Mouse (Mus musculus) forebrain, embryonic 10.5 days (tissue): ENCODE data around the gene Klhl30. TPM values are rescaled to one million over a fixed set of nuclear protein-coding genes. Genes with fewer than 3 reads are reported as not detected.
A peak's percentile ranks its signal among the peaks of the same experiment; 100 is the strongest.

Source experiments
- DNase-seq: peaks from one replicate; pipeline ENCODE4 v3.0.0-alpha.2; 2017; ENCODE audit warnings: low spot score; ENCODE audit errors: extremely low spot score
- H3K27ac ChIP-seq: fragments of 300-500 bp; sonication (generic); 2 replicates; pipeline ENCODE4 v1.5.1; 2016; ENCODE audit warnings: mild to moderate bottlenecking
- H3K27me3 ChIP-seq: fragments of 300-500 bp; sonication (generic); 2 replicates; pipeline ENCODE4 v1.6.1; 2016; ENCODE audit warnings: mild to moderate bottlenecking; ENCODE audit not compliant: poor library complexity, severe bottlenecking
- H3K36me3 ChIP-seq: fragments of 300-500 bp; sonication (generic); replicated peaks from 2 replicates; pipeline ENCODE4 v1.6.1; 2016; ENCODE audit warnings: mild to moderate bottlenecking, moderate library complexity
- H3K4me1 ChIP-seq: fragments of 300-500 bp; sonication (generic); 2 replicates; pipeline ENCODE4 v1.6.1; 2016
- H3K4me3 ChIP-seq: fragments of 300-500 bp; sonication (generic); 2 replicates; pipeline ENCODE4 v1.5.1; 2016; ENCODE audit warnings: mild to moderate bottlenecking, moderate library complexity
- H3K9me3 ChIP-seq: fragments of 300-500 bp; sonication (generic); 2 replicates; pipeline ENCODE4 v1.6.1; 2016; ENCODE audit warnings: mild to moderate bottlenecking, moderate library complexity
- WGBS: fragments of 180-500 bp; shearing (Covaris S2); methylation state at CpG from one replicate; pipeline ENCODE4 v1.1.7; 2016; 5-methylcytosine and 5-hydroxymethylcytosine counted together
- polyA plus RNA-seq: library from polyadenylated mRNA; unstranded; fragments of >200 nt; fragmentation: Nextera tagmentation; extraction: Ambion mirVana; gene quantifications from 2 replicates; pipeline ENCODE4 v1.2.1, GENCODE M21; 2016

Gene Klhl30
- polyA plus RNA-seq, 1 experiment from 2014 or later = 0.11 TPM

DNA sequence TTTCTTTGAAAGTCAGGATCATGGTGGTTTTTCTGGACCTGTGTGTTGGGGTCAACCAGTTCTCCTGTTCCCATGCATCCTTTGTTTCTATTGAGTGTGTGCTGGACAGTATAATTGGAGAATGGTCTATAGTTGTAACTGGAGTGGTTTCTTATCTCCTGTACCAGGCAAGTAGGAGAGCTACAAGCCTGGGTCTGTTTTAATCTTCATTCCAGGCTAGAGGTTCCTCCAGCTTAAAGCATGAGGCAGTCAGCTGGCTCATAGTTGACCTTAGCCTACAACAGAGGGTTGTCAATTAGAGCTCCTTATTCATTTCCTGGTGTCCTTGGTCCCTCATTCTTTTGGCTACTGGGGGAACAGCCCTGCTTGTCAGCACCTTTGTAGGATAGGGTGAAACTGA is 17.2 kb upstream of the Klhl30 start:
- DNase-seq = no peak
- no peaks in the 10 kb centered on the region for H3K9me3 ChIP-seq
- H3K27ac ChIP-seq = no peak overlapping the region
- H3K27me3 ChIP-seq = no peaks in the 10 kb centered on the region
- no peak overlapping the region for H3K4me3 ChIP-seq
- peaks cover 6% of the 10 kb centered on the region; the same call in 1 of the 2 replicates for H3K4me1 ChIP-seq
- no peaks in the 10 kb centered on the region for H3K36me3 ChIP-seq

DNA sequence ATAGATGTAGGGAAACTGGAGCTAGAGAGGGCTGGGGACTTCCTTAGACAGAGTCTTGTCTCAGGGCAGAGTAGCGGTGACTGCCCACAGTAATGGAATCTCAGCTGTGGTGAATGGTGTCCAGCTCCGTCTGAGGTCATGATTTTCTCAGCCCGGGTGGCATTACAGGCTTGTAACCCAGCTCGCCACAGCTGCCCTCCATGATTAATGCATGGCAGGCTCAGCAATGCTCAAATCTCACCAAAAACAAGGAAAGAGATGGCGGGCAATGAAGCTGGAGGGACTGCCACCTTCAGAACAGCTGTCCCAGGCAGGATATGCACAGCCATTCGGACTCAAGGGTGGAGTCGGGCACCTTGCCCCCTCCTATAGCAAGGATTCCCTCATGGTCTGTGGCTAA is 13.5 kb upstream of the Klhl30 start:
- 88% methylated on average over 7 of the region's 7 CpGs for WGBS
- no peaks in the 10 kb centered on the region for H3K36me3 ChIP-seq
- no peak overlapping the region for H3K27ac ChIP-seq
- no peaks in the 10 kb centered on the region for H3K9me3 ChIP-seq
- H3K4me3 ChIP-seq = no peak overlapping the region
- peaks cover 12% of the 10 kb centered on the region for H3K27me3 ChIP-seq
- peaks cover 9% of the 10 kb centered on the region; the same call in 1 of the 2 replicates for H3K4me1 ChIP-seq
- DNase-seq = no peak

DNA sequence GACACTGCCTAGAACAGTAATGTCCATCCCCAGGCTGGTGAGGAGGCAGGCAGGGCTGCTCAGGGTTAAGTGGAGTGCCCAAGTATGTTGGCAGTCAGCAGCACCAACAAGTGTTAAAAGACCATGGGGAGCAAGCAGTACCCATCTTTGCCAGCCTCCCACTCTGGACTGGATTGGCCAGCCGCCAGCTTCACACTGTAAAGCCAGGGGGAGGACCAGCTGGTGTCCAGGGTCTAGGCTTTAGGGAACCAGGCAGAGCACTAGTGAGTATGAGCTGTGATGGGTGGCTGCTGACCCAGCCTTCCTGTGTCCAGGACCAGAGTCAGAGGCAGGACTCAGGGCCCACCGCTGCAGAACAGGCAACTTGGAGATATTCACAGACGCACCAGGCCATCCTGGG is 6.8 kb upstream of the Klhl30 start:
- peaks cover 69% of the 10 kb centered on the region for H3K27me3 ChIP-seq
- no peak overlapping the region for H3K4me3 ChIP-seq
- DNase-seq = no peak
- peaks cover 14% of the 10 kb centered on the region for H3K4me1 ChIP-seq
- H3K9me3 ChIP-seq = no peaks in the 10 kb centered on the region
- H3K36me3 ChIP-seq = no peaks in the 10 kb centered on the region
- WGBS = 89% methylated on average over 3 of the region's 3 CpGs
- no peak overlapping the region for H3K27ac ChIP-seq

DNA sequence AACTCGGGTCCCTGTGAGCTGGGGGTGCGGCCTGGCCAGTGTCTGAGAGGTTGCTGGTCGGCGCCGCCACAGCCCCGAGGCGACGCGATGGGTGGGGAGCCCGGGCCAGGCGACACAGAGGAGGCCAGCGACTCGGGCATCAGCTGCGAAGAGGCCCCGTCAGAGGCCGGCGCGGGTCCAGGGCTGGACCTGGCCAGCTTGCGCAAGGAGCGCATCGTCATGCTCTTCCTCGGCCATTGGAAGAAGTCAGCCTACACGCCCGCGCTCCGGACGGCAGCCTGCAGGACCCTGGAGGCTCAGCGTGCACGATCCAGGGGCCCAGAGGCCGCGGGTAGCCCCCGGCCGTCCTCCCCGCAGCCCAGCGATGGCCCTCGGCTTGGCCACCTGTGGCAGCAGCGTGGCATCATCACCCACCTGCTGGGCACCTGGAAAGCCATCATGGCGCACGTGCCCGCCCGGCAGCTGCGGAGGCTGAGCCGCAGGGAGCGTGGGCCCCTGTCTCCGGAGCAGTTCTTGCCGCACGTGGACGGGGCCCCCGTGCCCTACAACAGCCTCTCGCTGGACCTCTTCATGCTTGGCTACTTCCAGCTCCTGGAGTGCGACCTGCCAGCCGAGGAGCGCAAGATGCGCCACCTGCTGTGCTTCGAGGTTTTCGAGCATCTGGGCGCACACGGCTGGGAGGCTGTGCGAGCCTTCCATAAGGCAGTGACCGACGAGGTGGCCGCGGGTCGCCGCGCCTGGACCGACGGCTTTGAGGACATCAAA is 5.7 kb upstream of the Klhl30 start:
- Histone ChIP-seq H3K27me3 (peaks cover 69% of the 10 kb centered on the region), H3K4me1 (peaks cover 14% of the 10 kb centered on the region), H3K27ac (no peak overlapping the region), H3K36me3 (no peaks in the 10 kb centered on the region), H3K4me3 (peak overlapping the region; percentile 45), H3K9me3 (no peaks in the 10 kb centered on the region)
- no peak for DNase-seq
- WGBS = 4% methylated on average over 68 of the region's 68 CpGs

DNA sequence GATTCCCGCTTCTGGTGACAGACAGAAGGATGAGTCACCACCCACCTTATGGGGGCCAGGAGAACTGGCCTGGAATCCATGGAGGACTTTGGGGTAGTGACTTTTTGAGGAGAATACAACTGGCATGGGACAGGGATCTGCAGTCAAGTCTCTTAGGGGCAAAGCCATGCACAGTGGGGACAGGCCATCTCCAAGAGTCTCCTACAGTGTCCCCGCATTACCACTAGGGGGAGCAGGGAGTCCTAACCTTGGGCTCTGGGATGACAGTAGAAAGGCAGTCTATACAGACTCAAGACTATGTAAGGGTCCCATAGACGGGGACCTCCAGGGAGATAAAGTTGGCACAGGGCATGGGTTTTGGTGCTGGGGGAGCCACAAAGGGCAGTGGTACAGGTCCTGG is 3.9 kb upstream of the Klhl30 start:
- peaks cover 61% of the 10 kb centered on the region for H3K27me3 ChIP-seq
- peak; percentile 64 for DNase-seq
- H3K4me3 ChIP-seq = no peak overlapping the region
- H3K36me3 ChIP-seq = no peaks in the 10 kb centered on the region
- H3K4me1 ChIP-seq = peaks cover 22% of the 10 kb centered on the region
- no peaks in the 10 kb centered on the region for H3K9me3 ChIP-seq
- WGBS = 36% methylated on average over 3 of the region's 3 CpGs
- no peak overlapping the region for H3K27ac ChIP-seq

DNA sequence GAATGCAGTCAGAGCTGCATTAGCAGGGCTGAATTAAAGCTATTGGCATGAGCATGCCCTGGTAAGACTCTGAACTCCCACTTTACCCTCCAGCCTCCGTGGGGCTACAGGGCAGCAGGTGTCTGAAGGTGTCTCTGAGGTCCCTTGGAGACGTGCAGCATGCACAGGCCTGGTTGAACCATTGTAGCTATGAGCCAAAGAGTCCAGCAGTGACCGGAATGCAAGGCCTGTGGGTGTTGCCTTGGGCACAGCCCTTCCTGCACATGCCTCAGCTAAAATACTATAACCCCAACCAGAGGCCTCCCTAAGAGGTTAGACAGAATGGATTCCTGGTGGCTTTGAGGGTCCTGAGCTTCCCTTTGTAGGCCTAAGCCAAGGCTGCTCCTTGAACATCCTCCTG is 433 bp downstream of the Klhl30 start:
- WGBS = 82% methylated on average over 3 of the region's 3 CpGs

DNA sequence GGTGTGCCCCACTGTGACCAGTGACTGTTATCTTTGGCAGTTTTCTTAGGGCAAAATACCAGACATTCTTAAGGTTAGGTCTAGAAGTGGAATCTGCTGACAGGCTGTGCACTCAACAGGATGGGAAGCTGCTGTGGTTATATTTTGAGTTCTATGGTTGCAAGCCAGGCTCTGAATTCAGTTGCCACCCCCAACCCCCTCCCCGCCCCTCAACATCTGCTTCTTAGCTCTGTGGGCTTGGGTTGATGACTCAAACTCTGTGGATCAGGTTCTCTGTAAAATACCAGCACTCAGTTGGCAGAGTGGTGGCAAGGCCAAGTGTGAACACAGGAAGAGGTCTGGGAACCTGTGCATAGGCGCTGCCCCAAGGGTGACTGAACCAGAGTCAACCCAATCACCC is 1.5 kb downstream of the Klhl30 start:
- no peaks in the 10 kb centered on the region for H3K9me3 ChIP-seq

More for the DNA sequence above, 433 bp downstream of the Klhl30 start:
- Histone ChIP-seq H3K36me3 (no peaks in the 10 kb centered on the region), H3K4me1 (peaks cover 7% of the 10 kb centered on the region; the same call in 1 of the 2 replicates), H3K27ac (no peak overlapping the region), H3K9me3 (no peaks in the 10 kb centered on the region), H3K27me3 (peaks cover 18% of the 10 kb centered on the region), H3K4me3 (no peak overlapping the region)
- no peak for DNase-seq

DNA sequence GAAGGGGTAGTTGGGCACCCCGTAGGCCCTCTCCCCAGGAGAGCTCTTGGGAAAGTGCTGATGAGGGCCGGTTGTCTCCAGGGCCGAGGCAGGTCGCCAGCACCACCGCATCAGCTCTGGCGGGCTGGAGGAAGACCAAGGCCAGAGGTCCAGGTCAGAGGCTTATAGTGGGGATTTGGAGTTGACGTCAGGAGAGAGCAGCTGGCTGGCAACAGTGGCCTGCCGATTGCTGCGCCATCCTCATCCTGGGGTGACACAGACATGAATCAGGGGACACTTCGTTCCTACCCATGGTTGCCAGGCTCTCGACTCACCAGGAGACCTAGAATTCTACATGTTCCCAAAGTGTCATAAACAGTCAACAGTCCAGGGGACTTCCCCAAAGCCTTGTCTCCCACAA is 5.3 kb downstream of the Klhl30 start:
- Histone ChIP-seq H3K4me3 (no peak overlapping the region), H3K9me3 (no peaks in the 10 kb centered on the region), H3K4me1 (peaks cover 5% of the 10 kb centered on the region; the same call in 1 of the 2 replicates), H3K36me3 (no peaks in the 10 kb centered on the region), H3K27ac (no peak overlapping the region), H3K27me3 (no peaks in the 10 kb centered on the region)
- WGBS = 88% methylated on average over 11 of the region's 11 CpGs
- DNase-seq = no peak

More for the DNA sequence above, 1.5 kb downstream of the Klhl30 start:
- peaks cover 7% of the 10 kb centered on the region; the same call in 1 of the 2 replicates for H3K4me1 ChIP-seq
- H3K27me3 ChIP-seq = peaks cover 7% of the 10 kb centered on the region
- H3K36me3 ChIP-seq = no peaks in the 10 kb centered on the region
- DNase-seq = no peak
- H3K27ac ChIP-seq = no peak overlapping the region
- no peak overlapping the region for H3K4me3 ChIP-seq
- WGBS = 87% methylated on average over 2 of the region's 2 CpGs

DNA sequence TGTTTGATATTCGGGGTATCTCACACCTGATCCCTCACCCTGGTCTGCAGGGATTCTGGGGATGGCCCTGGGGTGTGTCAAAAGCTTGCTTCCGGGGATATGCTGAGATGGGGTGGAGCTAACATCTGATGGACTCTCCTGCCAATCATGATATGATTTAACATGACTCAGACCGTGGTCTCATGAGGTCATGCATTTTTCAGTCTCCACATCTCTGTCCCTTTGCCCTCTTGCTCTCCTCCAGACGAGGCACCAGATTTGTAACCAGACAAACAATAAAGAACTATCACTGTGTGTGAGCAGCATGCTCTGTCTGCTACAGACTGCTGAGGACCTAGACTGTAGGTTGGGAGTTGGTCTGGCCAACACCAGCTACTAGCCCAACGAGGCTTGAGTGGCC is 11.3 kb downstream of the Klhl30 start:
- no peak overlapping the region for H3K4me3 ChIP-seq
- H3K27ac ChIP-seq = no peak overlapping the region
- DNase-seq = no peak
- H3K27me3 ChIP-seq = peaks cover 24% of the 10 kb centered on the region
- peaks cover 4% of the 10 kb centered on the region; the same call in 1 of the 2 replicates for H3K9me3 ChIP-seq
- no peaks in the 10 kb centered on the region for H3K36me3 ChIP-seq
- peaks cover 15% of the 10 kb centered on the region for H3K4me1 ChIP-seq
- WGBS = 82% methylated on average over 5 of the region's 5 CpGs

DNA sequence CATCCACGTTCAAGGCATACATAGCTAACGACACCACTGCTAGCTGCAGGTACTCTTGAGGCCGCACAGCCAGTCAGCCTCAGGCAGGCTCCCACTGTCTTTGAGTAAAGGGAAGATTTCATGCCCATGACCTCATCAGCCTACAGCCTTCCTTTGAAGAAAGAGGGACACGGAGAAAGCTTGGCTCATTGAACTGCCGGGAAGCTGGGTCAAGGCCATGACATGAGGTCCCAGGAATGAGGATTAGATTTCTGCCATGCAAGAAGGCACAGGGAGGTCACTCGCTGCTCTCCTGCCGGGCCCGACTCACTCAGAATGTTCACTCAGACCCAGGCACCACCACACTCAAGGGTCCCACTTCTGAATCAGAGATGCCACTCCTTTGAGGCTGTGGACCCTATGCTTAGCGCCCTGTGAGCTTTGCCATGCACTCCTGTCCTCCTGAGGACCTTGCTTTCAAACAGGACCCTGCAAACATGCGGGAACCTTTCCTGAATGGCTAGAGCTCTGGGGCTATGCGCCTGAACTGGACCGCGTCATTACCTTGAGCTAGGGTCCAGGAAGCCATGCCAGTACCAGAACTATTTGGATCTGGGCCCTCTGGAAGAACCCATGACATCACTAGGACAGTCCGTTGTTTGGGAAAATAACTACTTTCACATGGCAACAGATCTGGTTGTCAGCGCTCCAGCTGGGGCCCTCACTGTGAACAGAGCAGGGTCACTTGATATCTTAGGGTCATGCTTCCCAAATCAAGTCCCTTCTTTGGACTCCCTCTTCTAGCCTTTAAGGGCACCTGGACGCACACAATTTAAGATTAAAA is 14.2 kb downstream of the Klhl30 start:
- Histone ChIP-seq H3K9me3 (peaks cover 4% of the 10 kb centered on the region; the same call in 1 of the 2 replicates), H3K4me3 (no peak overlapping the region), H3K36me3 (peaks cover 11% of the 10 kb centered on the region), H3K4me1 (peaks cover 21% of the 10 kb centered on the region), H3K27ac (no peak overlapping the region), H3K27me3 (peaks cover 36% of the 10 kb centered on the region)
- 90% methylated on average over 16 of the region's 16 CpGs for WGBS
- DNase-seq = no peak

DNA sequence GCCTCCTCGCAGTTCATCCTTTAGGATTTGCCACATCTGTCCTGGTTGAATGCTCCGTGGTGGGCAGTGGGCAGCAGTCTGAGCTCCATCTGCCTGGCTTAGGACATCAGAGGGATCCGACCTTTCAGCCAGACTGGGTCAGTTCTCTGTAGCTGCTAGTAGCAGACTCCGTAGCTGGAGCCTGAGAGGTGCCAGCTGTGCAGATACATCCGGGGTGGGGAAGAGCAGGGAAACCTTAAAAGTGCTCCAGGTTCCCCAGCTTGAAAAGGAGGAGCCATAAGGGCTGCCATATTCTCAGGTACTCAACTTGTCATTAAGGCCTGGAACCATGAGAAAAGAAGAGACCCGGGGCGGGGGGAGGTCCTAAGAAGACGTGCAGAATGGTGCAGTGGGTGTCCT is 15.0 kb downstream of the Klhl30 start:
- H3K27me3 ChIP-seq = peaks cover 36% of the 10 kb centered on the region
- no peak for DNase-seq
- H3K4me1 ChIP-seq = peaks cover 21% of the 10 kb centered on the region
- H3K27ac ChIP-seq = peak overlapping the region; percentile 81; the same call in 1 of the 2 replicates
- peaks cover 19% of the 10 kb centered on the region for H3K36me3 ChIP-seq
- 30% methylated on average over 8 of the region's 8 CpGs for WGBS
- H3K9me3 ChIP-seq = peaks cover 4% of the 10 kb centered on the region; the same call in 1 of the 2 replicates
- peak overlapping the region; percentile 65 for H3K4me3 ChIP-seq

DNA sequence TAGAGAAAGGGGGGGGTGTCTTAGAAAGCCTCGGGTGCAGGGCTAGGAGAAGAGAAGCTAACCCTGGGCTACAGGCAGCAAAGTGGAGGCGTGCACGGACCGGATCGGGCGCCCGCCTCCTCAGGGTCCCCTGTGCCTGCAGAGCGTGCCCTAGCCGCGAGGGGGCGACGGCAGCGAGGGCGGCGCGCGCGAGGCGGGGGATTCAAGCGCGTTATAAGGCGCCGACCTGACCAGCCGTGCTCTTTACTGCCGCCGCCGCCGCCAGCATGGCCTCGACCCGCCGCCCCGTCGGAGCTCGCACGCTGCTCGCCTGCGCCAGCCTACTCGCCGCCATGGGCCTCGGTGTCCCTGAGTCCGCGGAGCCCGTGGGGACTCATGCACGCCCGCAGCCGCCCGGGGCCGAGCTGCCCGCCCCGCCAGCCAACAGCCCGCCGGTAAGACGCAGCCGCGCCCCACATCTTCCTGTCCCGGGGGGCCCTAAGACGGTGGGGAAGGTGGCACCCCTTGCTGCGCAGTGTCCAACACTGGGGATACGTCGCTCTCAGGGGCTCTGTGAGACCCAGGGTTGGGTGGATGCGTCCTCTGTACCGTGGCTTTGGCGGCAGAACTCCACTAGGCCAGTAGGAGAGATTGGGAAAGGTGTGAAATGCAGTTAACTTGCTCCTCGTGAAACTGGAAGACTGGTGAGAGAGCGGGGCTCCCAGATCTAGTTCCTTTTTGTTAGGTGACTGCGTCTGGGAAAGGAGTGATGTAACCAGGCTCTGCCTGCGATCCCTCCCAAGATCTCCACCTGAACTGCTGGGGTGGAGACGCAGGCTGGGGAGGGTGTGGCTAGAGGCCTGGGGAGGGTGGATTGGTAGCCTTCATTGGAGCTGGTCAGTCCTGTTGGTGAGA is 15.6 kb downstream of the Klhl30 start, which contains the start of gene Erfe:
TSS of gene Erfe (plus strand) at position 216 of the 894 bp plus-strand sequence.
- DNase-seq = peak; percentile 69
- H3K4me3 ChIP-seq = peak within 1 kb of the TSS; percentile 65
- H3K27ac ChIP-seq = peak within 1 kb of the TSS; percentile 81
- H3K9me3 ChIP-seq = peaks cover 4% of the 10 kb centered on the region; the same call in 1 of the 2 replicates
- peaks cover 36% of the 10 kb centered on the region for H3K27me3 ChIP-seq
- H3K36me3 ChIP-seq = peaks cover 26% of the 10 kb centered on the region
- 1% methylated on average over 68 of the region's 68 CpGs for WGBS
- H3K4me1 ChIP-seq = peaks cover 21% of the 10 kb centered on the region
